Mouse (Mus musculus) liver, postnatal 0 days (tissue): ENCODE data around the gene Cand2.

Experiments used
- CTCF ChIP-seq: sonication (generic); IDR thresholded peaks from 2 replicates; pipeline ENCODE4 v1.5.1; 2016; ENCODE audit warnings: antibody characterized with exemption, low read depth
- EP300 ChIP-seq: IDR thresholded peaks from 2 replicates; pipeline ENCODE4 v1.6.1; 2016; ENCODE audit warnings: antibody characterized with exemption, low read depth, mild to moderate bottlenecking

DNA sequence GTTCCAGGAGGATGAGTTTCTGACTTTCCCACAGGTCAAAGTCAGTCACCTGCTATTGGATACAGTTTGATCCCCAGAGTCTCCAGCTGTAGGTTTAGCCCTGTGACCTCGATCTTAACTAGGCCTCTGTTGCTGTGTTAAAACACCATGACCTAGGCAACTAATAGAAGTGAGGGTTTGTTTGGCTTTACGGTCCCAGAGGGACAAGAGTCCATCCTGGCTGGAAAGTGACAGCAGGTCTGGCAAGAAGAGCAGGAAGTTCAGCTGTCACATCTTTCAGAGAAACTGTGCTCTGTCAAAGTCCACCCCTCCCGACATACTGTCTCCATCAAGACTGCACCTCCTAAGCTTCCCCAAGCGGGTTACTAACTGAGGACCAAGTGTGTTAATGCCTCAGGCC, 3.5 kb upstream of the Cand2 start:
- no peak for TF ChIP-seq CTCF
- no peak for TF ChIP-seq EP300
